ENCODE assay signal across 18 mouse cellular contexts in the genomic region with DNA sequence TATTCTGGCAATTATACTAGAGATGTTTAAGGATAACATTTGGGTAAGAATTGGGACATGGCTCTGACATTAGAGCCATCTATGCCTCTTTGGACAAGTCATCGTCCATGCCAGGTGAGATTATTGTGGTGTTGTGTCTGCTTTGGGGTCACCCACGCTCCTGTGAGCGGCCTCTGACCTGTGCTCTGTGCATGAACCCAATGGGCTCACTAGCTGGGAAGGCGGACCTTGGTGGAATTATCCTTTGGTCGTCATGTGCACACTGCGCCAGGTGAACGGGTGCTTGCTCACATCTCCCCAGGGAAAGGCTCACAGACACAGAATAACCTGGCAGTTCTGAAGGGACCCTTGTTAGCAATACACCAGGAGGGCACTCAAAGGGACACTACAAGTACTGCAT. TPM values are rescaled to one million over a fixed set of nuclear protein-coding genes. Genes with fewer than 3 reads are reported as not detected.
"Had no signal": no experiment of that assay in that cellular context is flagged by ENCODE, and none has a peak within 500 bp of the region (broad histone marks: within the 10 kb centered on the region; RNA-seq: fewer than 3 reads in every experiment).

No protein-coding gene starts in this region.

RNA-seq across cellular contexts. Expression of gene Gpr12, which starts 14.2 kb away (rescaled TPM):
- total RNA-seq: megakaryocyte, adult 5-6 weeks; megakaryocyte-erythroid progenitor cell, adult 5-6 weeks; monocyte, adult 5-6 weeks; neutrophil, adult 5-6 weeks had no signal
- polyA plus RNA-seq: lung, embryonic 14.5 days; lung, embryonic 16.5 days; testis, adult 2 months; urinary bladder, adult 2 months had no signal

RNA-seq across cellular contexts. Expression of gene Gm3415, which starts 43.3 kb away (rescaled TPM):
- total RNA-seq: megakaryocyte, adult 5-6 weeks; megakaryocyte-erythroid progenitor cell, adult 5-6 weeks; monocyte, adult 5-6 weeks; neutrophil, adult 5-6 weeks had no signal
- polyA plus RNA-seq: limb, embryonic 15.5 days; lung, embryonic 14.5 days; lung, embryonic 16.5 days; midbrain, embryonic 10.5 days; midbrain, embryonic 12.5 days; midbrain, embryonic 14.5 days; neural tube, embryonic 12.5 days; neural tube, embryonic 14.5 days; spleen, adult 2 months; stomach, embryonic 15.5 days; stomach, postnatal 0 days; thymus, adult 2 months; urinary bladder, adult 2 months had no signal
